Mouse (Mus musculus) lung, adult 2 months (tissue): ENCODE measurements around the gene Disp1.

Experiments used
- CTCF ChIP-seq: fragments of 200-500 bp; IDR thresholded peaks from 2 replicates; pipeline ENCODE4 v1.5.1; 2011; ENCODE audit warnings: mild to moderate bottlenecking, low read length, control low read depth; ENCODE audit not compliant: insufficient read depth
- POLR2A ChIP-seq: fragments of 200-500 bp; IDR thresholded peaks from 2 replicates; pipeline ENCODE4 v1.6.1; 2011; ENCODE audit warnings: low read depth, mild to moderate bottlenecking, control low read depth, low read length, borderline replicate concordance; ENCODE audit errors: extremely low read depth

- TF ChIP-seq CTCF = no peak
- no peak for TF ChIP-seq POLR2A
Measured at GRCm38 (mm10) chr1:183191398-183191797, 29.9 kb downstream of the Disp1 start.
